Mouse (Mus musculus): ENCODE data around the gene Ccdc6. TPM values are rescaled to one million over a fixed set of nuclear protein-coding genes. Genes with fewer than 3 reads are reported as not detected.

Gene Ccdc6
- polyA plus RNA-seq, 1 experiment = 23.3 TPM

GRCm38 (mm10) chr10:70091876-70092462 lies 5.0 kb upstream of the Ccdc6 start:
- no peaks in the 10 kb centered on the region for H3K4me1 ChIP-seq (ENCODE audit: control insufficient read depth, insufficient read depth, low read length)
- no peak overlapping the region for H3K4me3 ChIP-seq (ENCODE audit: insufficient read depth, low read length)
- no peak overlapping the region for H3K27ac ChIP-seq (ENCODE audit: insufficient read depth, low read length)
- TF ChIP-seq POLR2A (IDR thresholded peaks at IDR 0.05; ENCODE audit: extremely low read depth, insufficient read depth, low read length) = no peak
- TF ChIP-seq CTCF (IDR thresholded peaks at IDR 0.05; ENCODE audit: extremely low read depth, insufficient read depth, low read length) = no peak

GRCm38 (mm10) chr10:70093782-70094181 lies 3.1 kb upstream of the Ccdc6 start:
- TF ChIP-seq POLR2A (IDR thresholded peaks at IDR 0.05; ENCODE audit: extremely low read depth, insufficient read depth, low read length) (no peak), CTCF (IDR thresholded peaks at IDR 0.05; ENCODE audit: extremely low read depth, insufficient read depth, low read length) (no peak)
- Histone ChIP-seq H3K27ac (ENCODE audit: insufficient read depth, low read length) (no peak overlapping the region), H3K4me3 (ENCODE audit: insufficient read depth, low read length) (no peak overlapping the region), H3K4me1 (ENCODE audit: control insufficient read depth, insufficient read depth, low read length) (peaks cover 2% of the 10 kb centered on the region; the same call in 1 of the 2 replicates)

GRCm38 (mm10) chr10:70095031-70095470 lies 1.9 kb upstream of the Ccdc6 start:
- H3K4me1 ChIP-seq (ENCODE audit: control insufficient read depth, insufficient read depth, low read length) = peaks cover 6% of the 10 kb centered on the region
- TF ChIP-seq POLR2A (IDR thresholded peaks at IDR 0.05; ENCODE audit: extremely low read depth, insufficient read depth, low read length) = no peak
- no peak for TF ChIP-seq CTCF (IDR thresholded peaks at IDR 0.05; ENCODE audit: extremely low read depth, insufficient read depth, low read length)
- H3K27ac ChIP-seq (ENCODE audit: insufficient read depth, low read length) = no peak overlapping the region
- peak overlapping the region; percentile 27 for H3K4me3 ChIP-seq (ENCODE audit: insufficient read depth, low read length)

GRCm38 (mm10) chr10:70095506-70096270 lies 1.2 kb upstream of the Ccdc6 start:
- peaks cover 6% of the 10 kb centered on the region for H3K4me1 ChIP-seq (ENCODE audit: control insufficient read depth, insufficient read depth, low read length)
- H3K4me3 ChIP-seq (ENCODE audit: insufficient read depth, low read length) = peak overlapping the region; percentile 27
- TF ChIP-seq POLR2A (IDR thresholded peaks at IDR 0.05; ENCODE audit: extremely low read depth, insufficient read depth, low read length) (no peak), CTCF (IDR thresholded peaks at IDR 0.05; ENCODE audit: extremely low read depth, insufficient read depth, low read length) (no peak)
- H3K27ac ChIP-seq (ENCODE audit: insufficient read depth, low read length) = no peak overlapping the region

- peaks cover 6% of the 10 kb centered on the region for H3K4me1 ChIP-seq (ENCODE audit: control insufficient read depth, insufficient read depth, low read length)
- TF ChIP-seq CTCF (IDR thresholded peaks at IDR 0.05; ENCODE audit: extremely low read depth, insufficient read depth, low read length) (no peak), POLR2A (IDR thresholded peaks at IDR 0.05; ENCODE audit: extremely low read depth, insufficient read depth, low read length) (no peak)
- H3K4me3 ChIP-seq (ENCODE audit: insufficient read depth, low read length) = peak overlapping the region; percentile 74
Measured at GRCm38 (mm10) chr10:70097291-70097901, 475 bp downstream of the Ccdc6 start.

GRCm38 (mm10) chr10:70097911-70098569 lies 1.1 kb downstream of the Ccdc6 start:
- no peak overlapping the region for H3K27ac ChIP-seq (ENCODE audit: insufficient read depth, low read length)
- H3K4me3 ChIP-seq (ENCODE audit: insufficient read depth, low read length) = peak overlapping the region; percentile 74
- peak; percentile 40 for TF ChIP-seq POLR2A (IDR thresholded peaks at IDR 0.05; ENCODE audit: extremely low read depth, insufficient read depth, low read length)
- TF ChIP-seq CTCF (IDR thresholded peaks at IDR 0.05; ENCODE audit: extremely low read depth, insufficient read depth, low read length) = no peak
- peaks cover 6% of the 10 kb centered on the region for H3K4me1 ChIP-seq (ENCODE audit: control insufficient read depth, insufficient read depth, low read length)

More at GRCm38 (mm10) chr10:70097291-70097901, 475 bp downstream of the Ccdc6 start:
- peak overlapping the region; percentile 82 for H3K27ac ChIP-seq (ENCODE audit: insufficient read depth, low read length)

GRCm38 (mm10) chr10:70098626-70099025 lies 1.7 kb downstream of the Ccdc6 start:
- Histone ChIP-seq H3K4me1 (ENCODE audit: control insufficient read depth, insufficient read depth, low read length) (peaks cover 6% of the 10 kb centered on the region), H3K4me3 (ENCODE audit: insufficient read depth, low read length) (peak overlapping the region; percentile 74), H3K27ac (ENCODE audit: insufficient read depth, low read length) (no peak overlapping the region)
- TF ChIP-seq CTCF (IDR thresholded peaks at IDR 0.05; ENCODE audit: extremely low read depth, insufficient read depth, low read length) (no peak), POLR2A (IDR thresholded peaks at IDR 0.05; ENCODE audit: extremely low read depth, insufficient read depth, low read length) (no peak)

GRCm38 (mm10) chr10:70099052-70099451 lies 2.1 kb downstream of the Ccdc6 start:
- no peak for TF ChIP-seq POLR2A (IDR thresholded peaks at IDR 0.05; ENCODE audit: extremely low read depth, insufficient read depth, low read length)
- TF ChIP-seq CTCF (IDR thresholded peaks at IDR 0.05; ENCODE audit: extremely low read depth, insufficient read depth, low read length) = no peak
- H3K4me3 ChIP-seq (ENCODE audit: insufficient read depth, low read length) = peak overlapping the region; percentile 74
- no peak overlapping the region for H3K27ac ChIP-seq (ENCODE audit: insufficient read depth, low read length)
- peaks cover 7% of the 10 kb centered on the region for H3K4me1 ChIP-seq (ENCODE audit: control insufficient read depth, insufficient read depth, low read length)

- Histone ChIP-seq H3K4me1 (ENCODE audit: control insufficient read depth, insufficient read depth, low read length) (peaks cover 9% of the 10 kb centered on the region), H3K27ac (ENCODE audit: insufficient read depth, low read length) (no peak overlapping the region), H3K4me3 (ENCODE audit: insufficient read depth, low read length) (no peak overlapping the region)
- TF ChIP-seq CTCF (IDR thresholded peaks at IDR 0.05; ENCODE audit: extremely low read depth, insufficient read depth, low read length) (no peak), POLR2A (IDR thresholded peaks at IDR 0.05; ENCODE audit: extremely low read depth, insufficient read depth, low read length) (no peak)
Measured at GRCm38 (mm10) chr10:70102086-70102485, 5.2 kb downstream of the Ccdc6 start.

All from cortical plate, adult 2 months (tissue).